Mouse (Mus musculus) intestine, embryonic 15.5 days (tissue): ENCODE results near the gene Ifi203. TPM values are rescaled to one million over a fixed set of nuclear protein-coding genes. Genes with fewer than 3 reads are reported as not detected.
"Not testable (repeated sequence)": the region's sequence is repeated elsewhere in the genome, so short reads cannot be mapped to it uniquely, and the experiment has no call there.

Experiments used
- ATAC-seq: fragments of 200-750 bp; cut with Nextera tagmentation; 2 replicates; pipeline ENCODE4 v1.8.0; 2017; ENCODE audit warnings: moderate TSS enrichment, moderate library complexity
- H3K27ac ChIP-seq: fragments of 300-500 bp; sonication (generic); 2 replicates; pipeline ENCODE4 v1.5.1; 2015; ENCODE audit warnings: mild to moderate bottlenecking, inconsistent platforms
- H3K27me3 ChIP-seq: fragments of 300-500 bp; sonication (generic); replicated peaks from 2 replicates; pipeline ENCODE4 v1.6.1; 2015; ENCODE audit warnings: inconsistent platforms
- H3K36me3 ChIP-seq: fragments of 300-500 bp; sonication (generic); 2 replicates; pipeline ENCODE4 v1.6.1; 2015; ENCODE audit warnings: inconsistent platforms
- H3K4me1 ChIP-seq: fragments of 300-500 bp; sonication (generic); replicated peaks from 2 replicates; pipeline ENCODE4 v1.6.1; 2015; ENCODE audit warnings: inconsistent platforms
- H3K4me2 ChIP-seq: fragments of 300-500 bp; sonication (generic); replicated peaks from 2 replicates; pipeline ENCODE4 v1.6.1; 2015; ENCODE audit warnings: mild to moderate bottlenecking, inconsistent platforms
- H3K4me3 ChIP-seq: fragments of 300-500 bp; sonication (generic); replicated peaks from 2 replicates; pipeline ENCODE4 v1.5.1; 2015; ENCODE audit warnings: inconsistent platforms
- H3K9ac ChIP-seq: fragments of 300-500 bp; sonication (generic); 2 replicates; pipeline ENCODE4 v1.6.1; 2015; ENCODE audit warnings: inconsistent platforms
- H3K9me3 ChIP-seq: fragments of 300-500 bp; sonication (generic); 2 replicates; pipeline ENCODE4 v1.6.1; 2016; ENCODE audit warnings: inconsistent platforms
- WGBS: fragments of 180-500 bp; shearing (Covaris S2); methylation state at CpG from one replicate; pipeline ENCODE4 v1.1.7; 2015; 5-methylcytosine and 5-hydroxymethylcytosine counted together
- polyA plus RNA-seq: library from polyadenylated mRNA; unstranded; fragments of >200 nt; fragmentation: Nextera tagmentation; extraction: Ambion mirVana; gene quantifications from 2 replicates; pipeline ENCODE4 v1.2.1, GENCODE M21; 2015

Gene Ifi203
- polyA plus RNA-seq, result 1.9 and 2.3 TPM in 2 replicates

GRCm38 (mm10) chr1:173941924-173942779, at the start of gene Ifi203, which contains the start of gene Mndal:
Gene Ifi203, minus strand, starts transcription at chr1:173942672.
Gene Mndal, minus strand, starts transcription at chr1:173942491.
- not testable (repeated sequence) for H3K9me3 ChIP-seq, ATAC-seq, H3K36me3 ChIP-seq, H3K4me3 ChIP-seq, H3K4me1 ChIP-seq, H3K27ac ChIP-seq, H3K4me2 ChIP-seq, H3K27me3 ChIP-seq, H3K9ac ChIP-seq
- 41% methylated on average over 3 of the region's 3 CpGs for WGBS

- not testable (repeated sequence) for ATAC-seq, H3K27ac ChIP-seq, H3K4me2 ChIP-seq, H3K4me3 ChIP-seq, H3K9me3 ChIP-seq, H3K36me3 ChIP-seq, H3K27me3 ChIP-seq, H3K9ac ChIP-seq, H3K4me1 ChIP-seq
- WGBS, result 89% methylated on average over 6 of the region's 6 CpGs
These were observed 40.3 kb upstream of the Ifi203 start, which contains the start of gene Ifi202b for GRCm38 (mm10) chr1:173982694-173983305. Gene Ifi202b, minus strand, starts transcription at chr1:173982744.

- 32% methylated on average over 3 of the region's 3 CpGs for WGBS
- H3K9me3 ChIP-seq, H3K4me2 ChIP-seq, H3K36me3 ChIP-seq, H3K4me1 ChIP-seq, H3K27ac ChIP-seq, H3K9ac ChIP-seq, ATAC-seq, H3K27me3 ChIP-seq, H3K4me3 ChIP-seq: not testable (repeated sequence)
These were observed 38.6 kb upstream of the Ifi203 start for GRCm38 (mm10) chr1:173981038-173981437.

- no peaks in the 10 kb centered on the region for H3K27me3 ChIP-seq
- no peak overlapping the region for H3K4me3 ChIP-seq
- H3K9me3 ChIP-seq, result no peaks in the 10 kb centered on the region
- H3K36me3 ChIP-seq, result no peaks in the 10 kb centered on the region
- H3K9ac ChIP-seq, result no peak overlapping the region
- ATAC-seq, result no peak
- no peak overlapping the region for H3K27ac ChIP-seq
- H3K4me1 ChIP-seq, result no peaks in the 10 kb centered on the region
- H3K4me2 ChIP-seq, result no peak overlapping the region
These were observed 35.1 kb upstream of the Ifi203 start for GRCm38 (mm10) chr1:173977622-173978021.

- no peak for ATAC-seq
- H3K4me1 ChIP-seq, result no peaks in the 10 kb centered on the region
- H3K9me3 ChIP-seq, result no peaks in the 10 kb centered on the region
- H3K4me3 ChIP-seq, result no peak overlapping the region
- no peak overlapping the region for H3K4me2 ChIP-seq
- no peaks in the 10 kb centered on the region for H3K27me3 ChIP-seq
- H3K9ac ChIP-seq, result no peak overlapping the region
- H3K27ac ChIP-seq, result no peak overlapping the region
- H3K36me3 ChIP-seq, result no peaks in the 10 kb centered on the region
These were observed 30.6 kb upstream of the Ifi203 start for GRCm38 (mm10) chr1:173973111-173973510.

GRCm38 (mm10) chr1:173961491-173961890, 19.0 kb upstream of the Ifi203 start:
- not testable (repeated sequence) for H3K4me3 ChIP-seq, H3K27me3 ChIP-seq, H3K4me2 ChIP-seq, H3K9me3 ChIP-seq, H3K9ac ChIP-seq, H3K36me3 ChIP-seq, ATAC-seq, H3K27ac ChIP-seq, H3K4me1 ChIP-seq
- whole genome bisulfite sequencing, result 71% methylated on average over 1 of the region's 1 CpGs

- H3K4me3 ChIP-seq, H3K27ac ChIP-seq, H3K27me3 ChIP-seq, H3K4me2 ChIP-seq, ATAC-seq, H3K4me1 ChIP-seq, H3K9ac ChIP-seq, H3K9me3 ChIP-seq, H3K36me3 ChIP-seq: not testable (repeated sequence)
- 76% methylated on average over 3 of the region's 3 CpGs for WGBS
These were observed 17.5 kb upstream of the Ifi203 start for GRCm38 (mm10) chr1:173959998-173960397.

GRCm38 (mm10) chr1:173955839-173956527, 13.5 kb upstream of the Ifi203 start:
- not testable (repeated sequence) for H3K4me3 ChIP-seq, H3K36me3 ChIP-seq, H3K4me2 ChIP-seq, H3K9me3 ChIP-seq, H3K4me1 ChIP-seq, H3K27me3 ChIP-seq, H3K9ac ChIP-seq, H3K27ac ChIP-seq
- 12% methylated on average over 3 of the region's 3 CpGs for WGBS
- ATAC-seq, result peak; percentile 74

GRCm38 (mm10) chr1:173955071-173955796, 12.8 kb upstream of the Ifi203 start:
- H3K27ac ChIP-seq, result no peak overlapping the region
- no peaks in the 10 kb centered on the region for H3K4me1 ChIP-seq
- H3K27me3 ChIP-seq, result no peaks in the 10 kb centered on the region
- no peaks in the 10 kb centered on the region for H3K36me3 ChIP-seq
- peak; percentile 71 for ATAC-seq
- no peak overlapping the region for H3K4me2 ChIP-seq
- WGBS, result 74% methylated on average over 2 of the region's 2 CpGs
- H3K9me3 ChIP-seq, result no peaks in the 10 kb centered on the region
- H3K9ac ChIP-seq, result no peak overlapping the region
- H3K4me3 ChIP-seq, result no peak overlapping the region

- Histone ChIP-seq H3K27me3 (no peaks in the 10 kb centered on the region), H3K4me1 (no peaks in the 10 kb centered on the region), H3K36me3 (no peaks in the 10 kb centered on the region), H3K27ac (no peak overlapping the region), H3K9me3 (no peaks in the 10 kb centered on the region), H3K9ac (no peak overlapping the region), H3K4me3 (no peak overlapping the region), H3K4me2 (no peak overlapping the region)
- peak; percentile 64 for ATAC-seq
- WGBS, result 67% methylated on average over 1 of the region's 1 CpGs
These were observed 11.1 kb upstream of the Ifi203 start for GRCm38 (mm10) chr1:173953563-173953962.

GRCm38 (mm10) chr1:173949044-173949443, 6.6 kb upstream of the Ifi203 start:
- H3K36me3 ChIP-seq, ATAC-seq, H3K4me3 ChIP-seq, H3K4me1 ChIP-seq, H3K9ac ChIP-seq, H3K4me2 ChIP-seq, H3K9me3 ChIP-seq, H3K27me3 ChIP-seq, H3K27ac ChIP-seq: not testable (repeated sequence)
- 77% methylated on average over 2 of the region's 2 CpGs for WGBS

- H3K4me2 ChIP-seq, H3K9ac ChIP-seq, H3K4me3 ChIP-seq, H3K27me3 ChIP-seq, H3K9me3 ChIP-seq, ATAC-seq, H3K4me1 ChIP-seq, H3K27ac ChIP-seq, H3K36me3 ChIP-seq: not testable (repeated sequence)
These were observed 251 bp upstream of the Ifi203 start for GRCm38 (mm10) chr1:173942780-173943066.
